Mouse (Mus musculus): ENCODE results near the gene Gpc5. TPM values are rescaled to one million over a fixed set of nuclear protein-coding genes. Genes with fewer than 3 reads are reported as not detected.
A peak's percentile ranks its signal among the peaks of the same experiment; 100 is the strongest.

Gpc5 gene
- polyA plus RNA-seq, 1 experiment from 2014 or later: 5.5 TPM

- Histone ChIP-seq H3K4me1 (ENCODE audit: control insufficient read depth, insufficient read depth, low read length) (no peaks in the 10 kb centered on the region), H3K9ac (replicated peaks; ENCODE audit: low read length) (no peak overlapping the region), H3K27ac (replicated peaks; ENCODE audit: low read depth, low read length) (no peak overlapping the region), H3K27me3 (ENCODE audit: control insufficient read depth, insufficient read depth, low read length) (no peaks in the 10 kb centered on the region), H3K4me2 (ENCODE audit: low read length) (no peak overlapping the region), H3K4me3 (replicated peaks; ENCODE audit: low read depth, low read length) (no peak overlapping the region), H3K9me3 (ENCODE audit: control insufficient read depth, low read length) (no peaks in the 10 kb centered on the region), H3K36me3 (ENCODE audit: control insufficient read depth, insufficient read depth, low read length) (no peaks in the 10 kb centered on the region)
- DNase-seq: no peak
- no peak for ATAC-seq (ENCODE audit: low FRiP score, low TSS enrichment)
Measured at GRCm38 (mm10) chr14:116543746-116544145, 1451.7 kb downstream of the Gpc5 start.

GRCm38 (mm10) chr14:116551401-116551800 is 1459.4 kb downstream of the Gpc5 start:
- no peak for ATAC-seq (ENCODE audit: low FRiP score, low TSS enrichment)
- no peak overlapping the region for H3K4me3 ChIP-seq (replicated peaks; ENCODE audit: low read depth, low read length)
- H3K27ac ChIP-seq (replicated peaks; ENCODE audit: low read depth, low read length): no peak overlapping the region
- no peaks in the 10 kb centered on the region for H3K9me3 ChIP-seq (ENCODE audit: control insufficient read depth, low read length)
- H3K27me3 ChIP-seq (ENCODE audit: control insufficient read depth, insufficient read depth, low read length): no peaks in the 10 kb centered on the region
- H3K36me3 ChIP-seq (ENCODE audit: control insufficient read depth, insufficient read depth, low read length): no peaks in the 10 kb centered on the region
- no peaks in the 10 kb centered on the region for H3K4me1 ChIP-seq (ENCODE audit: control insufficient read depth, insufficient read depth, low read length)
- WGBS: 78% methylated on average over 5 of the region's 5 CpGs
- no peak for DNase-seq
- H3K9ac ChIP-seq (replicated peaks; ENCODE audit: low read length): no peak overlapping the region
- no peak overlapping the region for H3K4me2 ChIP-seq (ENCODE audit: low read length)

- H3K4me1 ChIP-seq (ENCODE audit: control insufficient read depth, insufficient read depth, low read length): no peaks in the 10 kb centered on the region
- whole genome bisulfite sequencing: 21% methylated on average over 7 of the region's 7 CpGs
- no peak for ATAC-seq (ENCODE audit: low FRiP score, low TSS enrichment)
- H3K27ac ChIP-seq (replicated peaks; ENCODE audit: low read depth, low read length): no peak overlapping the region
- H3K36me3 ChIP-seq (ENCODE audit: control insufficient read depth, insufficient read depth, low read length): no peaks in the 10 kb centered on the region
- no peaks in the 10 kb centered on the region for H3K9me3 ChIP-seq (ENCODE audit: control insufficient read depth, low read length)
- H3K4me2 ChIP-seq (ENCODE audit: low read length): no peak overlapping the region
- no peaks in the 10 kb centered on the region for H3K27me3 ChIP-seq (ENCODE audit: control insufficient read depth, insufficient read depth, low read length)
- DNase-seq: peak; percentile 40
- no peak overlapping the region for H3K9ac ChIP-seq (replicated peaks; ENCODE audit: low read length)
- H3K4me3 ChIP-seq (replicated peaks; ENCODE audit: low read depth, low read length): no peak overlapping the region
Measured at GRCm38 (mm10) chr14:116553316-116553715, 1461.3 kb downstream of the Gpc5 start.

- DNase-seq: no peak
- Histone ChIP-seq H3K27me3 (ENCODE audit: control insufficient read depth, insufficient read depth, low read length) (no peaks in the 10 kb centered on the region), H3K9me3 (ENCODE audit: control insufficient read depth, low read length) (no peaks in the 10 kb centered on the region), H3K27ac (replicated peaks; ENCODE audit: low read depth, low read length) (no peak overlapping the region), H3K36me3 (ENCODE audit: control insufficient read depth, insufficient read depth, low read length) (no peaks in the 10 kb centered on the region), H3K4me3 (replicated peaks; ENCODE audit: low read depth, low read length) (no peak overlapping the region), H3K9ac (replicated peaks; ENCODE audit: low read length) (no peak overlapping the region), H3K4me2 (ENCODE audit: low read length) (no peak overlapping the region), H3K4me1 (ENCODE audit: control insufficient read depth, insufficient read depth, low read length) (no peaks in the 10 kb centered on the region)
- 78% methylated on average over 9 of the region's 9 CpGs for WGBS
- ATAC-seq (ENCODE audit: low FRiP score, low TSS enrichment): no peak
Measured at GRCm38 (mm10) chr14:116558141-116558800, 1466.3 kb downstream of the Gpc5 start.

GRCm38 (mm10) chr14:116559990-116560389 is 1468.0 kb downstream of the Gpc5 start:
- Histone ChIP-seq H3K9ac (replicated peaks; ENCODE audit: low read length) (no peak overlapping the region), H3K9me3 (ENCODE audit: control insufficient read depth, low read length) (no peaks in the 10 kb centered on the region), H3K4me1 (ENCODE audit: control insufficient read depth, insufficient read depth, low read length) (no peaks in the 10 kb centered on the region), H3K36me3 (ENCODE audit: control insufficient read depth, insufficient read depth, low read length) (no peaks in the 10 kb centered on the region), H3K4me2 (ENCODE audit: low read length) (no peak overlapping the region), H3K27ac (replicated peaks; ENCODE audit: low read depth, low read length) (no peak overlapping the region), H3K27me3 (ENCODE audit: control insufficient read depth, insufficient read depth, low read length) (no peaks in the 10 kb centered on the region), H3K4me3 (replicated peaks; ENCODE audit: low read depth, low read length) (no peak overlapping the region)
- WGBS: 36% methylated on average over 1 of the region's 1 CpGs
- ATAC-seq (ENCODE audit: low FRiP score, low TSS enrichment) (peak; percentile 43; the same call in 1 of the 2 replicates), DNase-seq (peak; percentile 66)

MicroRNAs encoded within 50 kb of the gene (microRNA counts, 519-probe panel; counts per million panel counts)
- microRNA mmu-miR-18a (3,033 counts per million, percentile 12 among the panel's probes with 10 or more counts), microRNA mmu-miR-19a (7,555 counts per million, percentile 93 among the panel's probes with 10 or more counts), microRNA mmu-miR-19b (7,431 counts per million, percentile 92 among the panel's probes with 10 or more counts), microRNA mmu-miR-20a+mmu-miR-20b (7,736 counts per million, percentile 95 among the panel's probes with 10 or more counts), microRNA mmu-miR-92a (not detected)

Small RNA genes within 50 kb of the gene (microRNA-seq; reads per million reads assigned to microRNA genes)
- gene Mir17 (32,832 reads per million, percentile 99 among the genes with 10 or more reads in this experiment), gene Mir18 (7,177 reads per million, percentile 95 among the genes with 10 or more reads in this experiment), gene Mir19a (65.3 reads per million, percentile 51 among the genes with 10 or more reads in this experiment), gene Mir19b-1 (12.8 reads per million, percentile 37 among the genes with 10 or more reads in this experiment), gene Mir20a (12,111 reads per million, percentile 96 among the genes with 10 or more reads in this experiment), gene Mir92-1 (1,700 reads per million, percentile 85 among the genes with 10 or more reads in this experiment)

Data from midbrain, embryonic 14.5 days (tissue).